8 mouse cellular contexts compared by ENCODE assay signal in the genomic region with DNA sequence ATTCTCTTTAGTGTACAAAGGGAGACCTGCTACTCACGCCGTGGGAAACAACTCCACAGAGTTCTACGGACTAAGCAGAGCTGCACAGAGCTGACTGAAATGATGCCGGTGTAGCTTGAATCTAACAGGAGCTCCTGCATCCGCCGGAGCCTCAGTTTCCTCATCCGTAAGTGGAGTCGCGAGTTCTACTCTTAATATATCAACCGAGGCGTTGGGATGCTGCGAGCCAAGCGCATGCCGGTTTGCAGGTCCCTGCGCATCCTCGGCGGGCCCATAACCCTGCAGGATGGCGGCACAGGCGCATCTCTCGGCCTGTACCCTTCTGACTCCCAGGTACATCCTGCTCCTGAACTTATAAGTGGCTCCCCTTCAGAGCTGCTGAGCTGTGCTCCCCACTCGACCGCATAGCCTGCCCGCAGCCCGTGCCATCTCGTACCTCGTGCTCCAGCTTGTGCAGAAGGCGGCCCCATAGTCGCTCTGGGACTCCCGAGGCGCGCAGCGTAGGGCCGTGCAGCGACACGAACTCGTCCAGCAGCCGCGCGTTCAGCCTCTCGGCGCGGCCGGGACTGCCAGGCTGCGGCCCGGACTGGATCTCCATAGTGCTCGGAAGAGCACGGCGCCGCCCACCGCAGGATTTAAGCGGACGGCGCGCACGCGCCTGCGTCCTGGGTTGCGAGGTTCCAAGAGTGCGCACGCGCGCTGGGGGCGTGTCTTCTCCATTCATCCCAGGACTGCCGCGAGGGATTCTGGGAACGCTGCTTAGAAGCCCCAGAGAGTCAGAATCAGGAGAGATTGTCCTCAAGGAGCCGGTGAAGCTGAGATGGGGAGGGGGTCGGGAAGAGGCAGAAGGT. TPM values are rescaled to one million over a fixed set of nuclear protein-coding genes. Genes with fewer than 3 reads are reported as not detected.
DNase-seq lines count a peak whose midpoint lies in the region; ATAC-seq lines count a peak whose summit lies in the region.

TSS of gene Ttll12 (minus strand) at position 645 of the 851 bp plus-strand sequence.

- H3K4me2 ChIP-seq in hindbrain, embryonic 14.5 days (replicated peaks) = peak within 1 kb of the TSS; percentile 75

- peak; percentile 98 for DNase-seq in R1 (ENCODE audit: low read depth, low spot score)
- peak; percentile 95 to 98 for DNase-seq in cerebellum, postnatal 25 days
- DNase-seq in frontal cortex, postnatal 25 days (ENCODE audit: low spot score in 2 of 2) = peak; percentile 93 to 96
- DNase-seq in hindbrain, embryonic 14.5 days (ENCODE audit: low spot score) = peak; percentile 99
- peak; percentile 93 for DNase-seq in layer of hippocampus, postnatal 36 days
- DNase-seq in lung, postnatal 36 days = peak; percentile 97
- DNase-seq in retina, postnatal 7 days (ENCODE audit: low read depth, low spot score) = peak; percentile 98
- DNase-seq in urinary bladder, adult 2 months (ENCODE audit: low spot score) = peak; percentile 82

- H3K27ac ChIP-seq in hindbrain, embryonic 14.5 days = peak within 1 kb of the TSS; percentile 71

- peak within 1 kb of the TSS; percentile 83 for H3K9ac ChIP-seq in hindbrain, embryonic 14.5 days

- WGBS in hindbrain, embryonic 14.5 days = under 1% methylated on average over 68 of the region's 68 CpGs

- H3K4me3 ChIP-seq in hindbrain, embryonic 14.5 days (replicated peaks; ENCODE audit: low read length) = peak within 1 kb of the TSS; percentile 79

- peak; percentile 95 for ATAC-seq in hindbrain, embryonic 14.5 days (ENCODE audit: low FRiP score)

- H3K4me1 ChIP-seq in hindbrain, embryonic 14.5 days (replicated peaks; ENCODE audit: control insufficient read depth, insufficient read depth, low read length) = peaks cover 13% of the 10 kb centered on the region

- no peaks in the 10 kb centered on the region for H3K36me3 ChIP-seq in hindbrain, embryonic 14.5 days (replicated peaks; ENCODE audit: control insufficient read depth, insufficient read depth)

- no peaks in the 10 kb centered on the region for H3K9me3 ChIP-seq in hindbrain, embryonic 14.5 days (ENCODE audit: control insufficient read depth, low read length)

- no peaks in the 10 kb centered on the region for H3K27me3 ChIP-seq in hindbrain, embryonic 14.5 days (ENCODE audit: control insufficient read depth, insufficient read depth, low read length)

RNA-seq across cellular contexts. Expression of gene Ttll12, which starts in this region (rescaled TPM):
- 43.1 and 44.4 TPM in 2 replicates for polyA plus RNA-seq in hindbrain, embryonic 14.5 days (2014; fragmentation: Nextera tagmentation; extraction: Ambion mirVana)
- total RNA-seq in layer of hippocampus, postnatal 36 days (2021) = 10 to 100 TPM; 11.6 to 12.8 TPM
- polyA plus RNA-seq in urinary bladder, adult 2 months (2012; rRNA removed) = 11.2 and 11.7 TPM in 2 replicates

Comparison
In these comparisons a context has a peak if more than half of its experiments do, and no peak if none do; other contexts are left out.
1. Peak in every context shown above with its lines: DNase-seq, ATAC-seq, H3K4me3 ChIP-seq and H3K27ac ChIP-seq.